Mouse (Mus musculus): Measurements from ENCODE around the gene Cbx8.

Cbx8 gene

DNA sequence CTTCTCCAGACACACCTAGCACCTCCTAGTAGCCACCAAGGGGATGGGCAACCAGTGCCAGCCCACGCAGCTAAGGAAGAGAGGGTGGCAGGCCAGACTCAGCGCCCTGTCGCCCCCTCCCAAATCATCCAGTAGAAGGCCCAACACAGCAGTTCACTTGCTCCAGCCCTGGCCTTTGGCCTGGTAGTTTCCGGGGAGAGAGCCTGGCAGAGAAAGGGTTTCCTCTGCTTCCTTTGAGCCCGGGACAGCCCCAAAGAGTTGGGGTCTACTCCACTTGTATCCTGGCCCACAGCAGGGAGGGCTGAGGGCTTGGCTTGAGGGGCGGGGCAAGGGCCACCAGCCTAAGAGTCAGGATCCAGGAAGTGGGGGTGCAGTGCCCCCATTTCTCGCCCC lies 38.7 kb upstream of the Cbx8 start:
- no peak for DNase-seq (ENCODE audit: low spot score in 2 of 2)

DNA sequence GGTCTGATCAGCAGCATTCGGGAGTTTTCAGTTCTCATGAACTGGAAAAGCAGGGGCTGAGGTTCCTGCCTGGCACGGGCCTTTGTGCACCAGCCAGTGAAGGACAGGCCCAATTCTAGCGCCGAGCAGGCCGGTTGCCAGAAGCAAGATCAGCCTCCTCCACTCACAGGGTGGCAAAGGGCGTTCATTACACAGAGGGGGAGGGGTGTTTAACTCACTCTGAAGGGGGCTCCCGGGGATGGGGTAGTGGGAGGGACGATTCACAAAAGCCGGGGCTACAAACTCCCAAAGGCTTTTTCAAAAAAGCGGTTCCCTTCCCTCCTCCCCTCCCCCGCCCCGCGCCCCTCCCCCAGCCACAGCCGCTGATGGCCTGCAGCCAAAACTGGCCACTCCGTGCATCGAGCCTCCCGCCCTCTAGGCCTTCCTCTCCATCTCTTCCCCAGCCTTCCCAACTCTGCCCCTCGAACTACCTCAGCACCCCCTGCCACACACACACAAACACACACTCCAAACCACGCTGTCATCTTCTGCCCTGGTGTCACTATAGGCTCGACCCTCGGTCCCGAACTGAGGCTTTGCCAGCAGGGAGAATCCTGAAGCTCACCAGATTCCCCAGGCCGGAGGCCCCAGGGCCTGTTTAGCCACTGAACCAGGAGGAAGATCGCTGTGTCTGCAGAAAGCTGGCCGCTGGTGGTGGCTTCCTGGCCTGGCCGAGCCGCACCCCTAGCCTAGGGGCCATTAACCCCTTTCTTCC lies 38.1 kb upstream of the Cbx8 start:
- DNase-seq (ENCODE audit: low spot score in 2 of 2), result no peak

DNA sequence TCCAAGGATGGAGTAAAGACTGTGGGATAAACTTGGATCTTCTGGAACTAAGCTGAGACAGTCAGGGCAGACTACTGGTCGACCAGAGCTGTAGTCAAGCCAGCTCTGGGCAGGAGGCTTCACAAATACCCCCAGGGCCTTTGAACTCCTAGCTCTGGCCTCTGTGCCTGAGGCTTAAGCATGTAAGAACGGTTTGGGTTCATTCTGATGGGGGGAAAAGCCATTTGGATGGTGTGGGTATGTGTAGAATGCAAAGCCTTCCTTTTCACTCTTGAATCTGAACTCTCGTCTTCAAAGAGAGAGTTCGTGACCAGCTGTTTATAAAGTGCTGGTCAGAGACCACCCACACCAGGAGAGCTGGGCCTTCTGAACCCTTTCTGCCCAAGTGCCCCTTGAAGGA lies 37.0 kb upstream of the Cbx8 start:
- DNase-seq (ENCODE audit: low spot score in 2 of 2), result no peak

DNA sequence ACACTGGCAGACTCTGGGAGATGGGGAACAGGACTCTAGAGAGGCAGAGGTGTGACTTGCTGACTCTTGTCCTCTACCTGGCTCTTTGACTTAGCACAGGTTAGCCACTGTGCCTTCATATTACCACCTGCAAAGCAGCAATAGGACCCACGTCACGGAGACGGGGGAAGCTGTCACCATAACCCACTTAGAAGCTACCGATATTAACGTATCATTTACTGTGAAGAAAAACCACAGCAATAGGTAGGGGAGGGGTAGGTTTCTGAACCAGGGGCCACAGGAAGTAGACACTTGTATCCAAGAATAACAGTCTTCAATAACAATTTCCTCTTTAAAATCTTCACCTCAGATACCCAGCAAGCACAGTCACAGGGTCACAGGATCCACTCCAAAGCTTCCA lies 35.0 kb upstream of the Cbx8 start:
- DNase-seq (ENCODE audit: low spot score in 2 of 2), result peak in 1 of 2 experiments; percentile 10

DNA sequence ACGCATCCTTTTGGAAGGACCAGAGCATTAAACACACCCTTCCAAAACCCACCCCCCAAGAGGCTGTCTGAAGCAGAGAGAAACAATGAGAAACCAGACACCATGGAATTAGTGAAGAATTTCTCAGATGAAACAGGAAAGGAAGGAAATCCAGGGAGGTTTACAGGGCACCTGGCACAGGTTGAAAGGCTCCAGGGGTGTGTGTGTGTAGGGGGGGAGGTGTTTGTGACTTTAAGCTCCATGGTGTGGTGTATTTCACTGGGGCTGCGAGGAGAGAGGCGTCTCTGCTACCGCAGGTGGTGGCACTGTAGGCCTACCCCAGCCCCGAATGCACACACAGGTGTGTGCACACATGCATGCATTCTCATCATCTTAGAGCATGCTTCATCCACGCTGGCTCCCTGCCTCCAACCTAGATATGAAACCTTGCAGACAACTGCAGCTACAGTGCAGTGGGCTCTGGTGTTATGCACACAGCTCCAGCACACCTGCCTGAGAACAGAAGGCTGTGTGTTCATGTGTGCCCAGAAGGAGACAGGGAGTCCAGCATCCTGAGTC lies 33.2 kb upstream of the Cbx8 start:
- no peak for DNase-seq (ENCODE audit: low spot score in 2 of 2)

DNA sequence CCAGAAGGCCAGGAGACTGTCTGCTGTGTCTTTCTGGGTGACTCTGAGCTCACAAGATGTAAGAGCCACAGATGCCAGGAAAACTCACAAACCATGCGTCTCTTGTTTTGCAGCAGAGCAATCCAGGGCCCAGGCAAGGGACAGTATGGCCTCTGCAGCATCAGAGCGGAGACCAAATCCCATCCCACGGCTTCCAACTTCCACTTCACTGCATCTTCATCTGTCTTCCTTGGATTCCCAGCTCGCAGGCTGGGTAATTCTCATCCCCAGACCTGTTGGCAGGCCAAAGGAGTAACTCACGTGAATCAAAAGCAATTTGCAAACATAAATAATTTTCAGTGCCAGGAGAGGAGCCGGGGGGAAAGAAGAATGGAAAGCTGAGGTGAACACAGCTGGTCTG lies 32.2 kb upstream of the Cbx8 start:
- no peak for DNase-seq (ENCODE audit: low spot score in 2 of 2)

DNA sequence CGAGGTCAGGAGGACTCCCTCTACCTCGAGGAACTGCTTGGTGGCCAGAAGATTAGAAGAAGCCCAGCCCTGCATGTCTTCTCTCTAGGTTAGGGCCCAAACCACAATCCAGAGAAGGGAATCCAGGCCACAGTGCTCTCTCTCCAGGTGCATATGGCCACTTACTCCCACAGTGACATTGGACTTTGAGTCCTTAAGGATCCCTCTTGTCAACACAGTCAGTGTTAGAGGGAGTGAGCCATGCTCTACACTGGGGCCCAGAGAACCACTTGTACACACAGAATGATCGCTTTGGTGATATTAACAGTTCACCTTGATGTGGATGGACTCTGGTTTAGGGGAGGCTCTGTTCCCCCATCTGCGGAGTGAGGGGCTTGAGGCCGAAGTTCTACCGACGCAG lies 31.5 kb upstream of the Cbx8 start:
- DNase-seq (ENCODE audit: low spot score in 2 of 2), result no peak

DNA sequence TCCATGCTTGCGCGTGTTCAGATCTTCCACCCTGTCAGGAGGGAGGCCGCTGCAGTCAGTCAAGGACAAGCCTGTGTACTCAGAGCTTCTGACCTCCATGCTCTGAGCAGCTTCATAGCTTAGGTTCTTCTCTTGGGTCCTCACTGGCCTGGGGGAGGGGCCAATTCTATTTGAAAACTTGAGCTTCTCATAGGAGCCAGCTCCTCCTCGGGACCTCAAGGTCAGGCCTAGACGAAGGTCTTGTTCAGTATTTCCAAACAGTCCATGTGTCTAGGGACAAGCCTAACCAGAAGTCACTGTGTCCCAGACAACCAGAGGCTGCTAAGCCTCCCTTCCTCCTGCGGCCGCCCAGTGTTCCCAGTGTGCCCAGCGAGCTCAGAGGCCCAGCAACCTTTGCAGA lies 26.1 kb upstream of the Cbx8 start:
- DNase-seq (ENCODE audit: low spot score in 2 of 2), result no peak

DNA sequence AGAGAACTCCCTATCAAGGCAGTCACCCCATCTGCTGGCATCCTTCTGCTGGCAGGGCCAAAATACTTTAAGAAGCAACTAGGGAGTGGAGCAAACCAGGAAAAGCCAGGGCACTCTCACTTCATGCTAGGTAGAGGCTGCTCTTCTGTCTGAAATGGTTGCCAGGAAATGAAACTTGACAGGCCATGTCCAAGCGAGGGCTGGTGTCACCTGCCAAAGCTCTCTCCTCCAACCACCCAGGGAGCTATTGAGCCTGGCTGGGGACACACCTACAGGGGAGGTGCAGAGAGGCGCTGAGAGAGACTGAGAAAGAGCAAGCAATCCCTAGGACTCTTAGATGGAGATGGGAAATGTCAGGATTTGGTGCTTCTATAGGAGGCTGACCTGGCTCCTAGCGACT lies 18.5 kb upstream of the Cbx8 start:
- DNase-seq (ENCODE audit: low spot score in 2 of 2), result no peak

DNA sequence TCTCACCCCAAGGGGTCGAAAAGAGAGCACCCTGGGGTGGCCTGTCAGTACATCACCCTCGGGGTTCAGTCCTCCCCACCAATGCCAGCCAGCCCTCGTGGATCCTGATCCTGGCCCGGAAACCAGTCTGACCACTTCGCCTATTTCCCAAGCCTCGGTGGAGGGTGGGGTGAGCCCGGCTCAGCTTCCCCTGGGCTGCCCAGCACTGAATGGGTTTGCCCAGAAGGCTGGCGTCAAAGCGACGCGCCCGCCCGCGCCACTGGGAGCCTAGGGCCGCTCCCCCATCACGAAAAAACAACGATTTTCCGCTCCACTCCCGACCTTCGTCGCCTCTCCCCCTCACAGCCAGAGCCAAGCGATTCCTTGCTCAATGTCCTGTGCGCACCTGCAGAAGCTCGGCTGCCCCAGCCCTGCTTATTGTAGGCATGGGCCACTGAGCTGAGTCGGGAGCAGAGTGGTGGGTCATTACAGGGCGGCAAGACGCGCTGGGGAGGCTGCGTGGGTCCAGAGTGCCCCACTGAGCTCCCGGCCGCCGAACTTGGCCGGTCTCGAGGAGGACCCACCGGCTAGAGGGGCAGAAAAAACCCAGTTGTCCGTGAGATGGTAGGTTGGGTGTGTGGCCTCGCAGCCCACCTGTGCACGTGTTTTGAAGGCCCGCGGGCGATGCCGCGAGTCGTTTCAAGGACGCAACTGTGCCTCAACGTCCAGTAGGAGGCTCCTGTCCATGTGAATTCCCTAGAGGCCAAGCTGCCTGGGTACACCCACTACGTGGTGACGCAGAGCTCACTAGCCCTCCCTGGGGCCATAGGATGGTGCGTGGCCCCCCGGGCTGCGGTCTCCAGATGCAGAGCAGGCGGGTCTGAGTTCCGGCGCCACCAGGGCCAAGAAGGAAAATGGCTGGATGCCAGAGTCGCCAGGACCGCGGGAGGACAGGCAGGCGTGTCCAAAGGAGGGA lies 17.5 kb upstream of the Cbx8 start:
- no peak for DNase-seq (ENCODE audit: low spot score in 2 of 2)

DNA sequence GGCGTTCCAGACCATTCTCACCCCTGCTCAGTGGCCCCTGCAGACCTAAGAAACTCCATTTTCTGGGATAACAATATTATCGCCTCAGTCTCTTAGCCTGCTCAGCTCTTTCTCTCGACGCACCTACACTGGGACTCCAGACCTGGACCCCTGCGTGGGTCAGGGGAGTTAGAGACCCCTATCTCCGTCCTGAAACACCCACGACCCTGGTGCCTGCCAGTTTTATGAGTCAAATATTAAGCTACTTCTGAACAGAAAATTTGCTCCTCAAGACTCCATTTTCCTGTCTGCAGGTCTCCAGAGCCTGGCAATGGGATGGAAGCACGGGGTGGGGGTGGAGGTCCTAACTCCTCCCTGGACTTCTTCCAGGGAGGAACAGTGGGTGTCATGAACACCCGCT lies 16.5 kb upstream of the Cbx8 start:
- no peak for DNase-seq (ENCODE audit: low spot score in 2 of 2)

DNA sequence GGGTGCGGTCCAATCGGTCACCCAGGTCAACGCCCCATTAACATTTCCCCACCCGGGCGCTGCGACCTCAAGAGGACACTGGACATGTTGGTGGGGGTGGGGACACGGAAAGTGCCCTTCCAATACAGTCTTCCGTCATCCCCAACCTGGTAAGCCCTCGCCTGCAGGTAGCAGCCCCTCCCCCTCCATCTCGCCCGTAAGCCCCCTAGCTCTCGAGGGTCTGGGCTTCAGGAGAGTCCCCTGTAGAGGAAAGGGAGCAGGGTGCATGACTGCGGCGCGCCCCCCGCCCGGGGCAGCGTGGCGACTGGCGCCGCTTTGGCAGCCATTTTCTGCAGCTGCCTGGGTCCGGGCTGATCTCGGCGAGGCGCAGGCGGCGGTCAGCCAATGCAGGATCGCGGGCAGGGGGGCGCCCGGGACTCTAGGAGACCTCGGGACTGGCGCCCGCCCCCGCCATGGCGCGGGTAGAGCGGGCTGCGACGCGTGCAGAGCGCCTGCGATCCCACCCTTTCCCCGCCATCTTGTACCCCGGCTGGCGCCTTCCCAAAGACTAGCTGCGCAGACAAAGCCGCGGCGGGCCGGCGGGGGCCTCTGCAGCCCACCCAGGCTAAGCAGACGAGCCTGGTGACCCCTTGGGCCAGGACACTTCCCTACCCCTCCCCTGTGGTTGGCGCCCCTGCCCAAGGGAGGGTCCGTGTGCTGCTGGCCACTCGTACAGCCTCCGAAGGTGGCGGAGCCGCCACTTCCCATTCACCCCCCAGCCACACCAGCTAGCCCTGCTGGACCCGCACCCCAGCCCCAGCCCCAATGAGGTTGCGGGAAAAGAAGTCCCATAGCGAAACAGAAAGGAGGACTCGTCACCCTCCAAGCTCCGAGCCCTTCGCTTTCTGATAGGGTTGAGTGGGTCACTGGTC lies 15.8 kb upstream of the Cbx8 start:
- no peak for DNase-seq (ENCODE audit: low spot score in 2 of 2)

DNA sequence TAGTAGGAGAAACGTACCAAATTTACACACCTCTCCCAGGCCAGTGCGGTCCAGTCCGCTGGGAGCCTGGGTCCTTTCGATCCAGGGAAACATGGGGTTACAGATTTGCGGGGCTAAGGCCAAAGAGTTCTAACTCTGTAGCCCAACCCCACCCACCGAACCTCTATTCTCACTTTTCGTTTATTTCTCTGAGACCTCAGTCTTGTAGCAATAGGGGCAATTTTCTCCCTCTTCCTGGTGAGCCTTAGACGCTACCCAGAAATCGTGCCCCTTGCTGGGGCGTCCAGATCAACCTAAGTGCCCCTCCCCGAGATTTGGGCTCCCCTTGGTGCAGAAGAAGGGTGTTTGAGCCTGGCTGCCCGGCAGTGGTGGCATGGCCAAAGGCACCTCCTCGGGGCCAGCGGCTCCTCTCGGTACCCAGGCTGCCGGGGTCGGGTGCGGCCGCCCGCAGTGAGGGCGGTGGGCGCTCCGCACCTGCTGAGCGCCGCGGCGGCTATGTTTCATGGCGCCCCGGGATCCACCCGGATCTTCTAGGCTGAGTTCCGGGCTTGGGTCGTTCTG lies 14.9 kb upstream of the Cbx8 start:
- DNase-seq (ENCODE audit: low spot score in 2 of 2), result no peak

DNA sequence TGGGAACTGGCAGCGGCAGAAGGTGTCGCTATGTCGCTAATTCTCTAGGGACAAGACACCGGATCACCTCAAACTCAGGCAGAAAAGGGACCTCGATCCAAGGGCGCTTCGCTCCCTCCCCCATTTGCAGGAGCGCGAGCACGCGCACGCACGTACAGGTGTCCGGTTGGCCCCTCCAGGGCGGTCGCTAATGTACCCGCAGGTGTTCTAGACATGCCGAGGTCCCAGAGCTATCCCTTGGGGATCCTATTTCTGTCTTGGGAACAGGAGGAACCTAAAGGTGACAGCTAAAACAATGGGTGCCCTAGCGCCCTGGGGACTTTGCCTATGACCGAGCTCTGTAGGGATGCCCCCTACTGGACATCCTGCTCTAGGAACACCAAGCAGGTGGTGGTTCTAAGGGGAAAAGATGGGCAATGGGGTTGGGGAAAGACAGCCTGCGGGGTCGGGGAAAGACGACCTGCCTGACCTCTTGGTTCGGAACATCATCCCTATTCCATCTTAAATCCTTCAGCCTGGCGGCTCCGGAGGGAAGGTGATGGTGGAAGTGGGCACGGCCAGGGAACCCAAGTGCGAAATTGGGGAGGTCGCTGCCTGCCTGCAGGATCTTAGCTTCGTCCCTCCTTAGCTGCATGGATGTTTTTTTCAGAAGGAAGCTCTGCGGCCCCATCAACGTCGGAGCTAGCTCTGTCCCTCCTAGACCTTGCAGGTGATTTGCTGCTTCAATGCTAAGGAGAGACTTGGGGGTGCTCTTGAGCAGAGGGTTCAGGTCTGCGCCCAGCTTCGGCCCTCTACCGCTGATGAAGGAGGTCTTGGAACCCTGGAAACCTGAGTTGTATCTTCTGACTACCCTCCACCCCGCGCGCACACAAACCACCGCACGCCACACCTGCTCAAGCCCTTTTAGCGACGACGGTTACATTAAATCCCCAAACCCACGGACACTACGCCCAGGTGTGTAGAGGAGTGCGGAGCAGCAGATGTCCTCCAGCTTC lies 13.9 kb upstream of the Cbx8 start:
- no peak for DNase-seq (ENCODE audit: low spot score in 2 of 2)

DNA sequence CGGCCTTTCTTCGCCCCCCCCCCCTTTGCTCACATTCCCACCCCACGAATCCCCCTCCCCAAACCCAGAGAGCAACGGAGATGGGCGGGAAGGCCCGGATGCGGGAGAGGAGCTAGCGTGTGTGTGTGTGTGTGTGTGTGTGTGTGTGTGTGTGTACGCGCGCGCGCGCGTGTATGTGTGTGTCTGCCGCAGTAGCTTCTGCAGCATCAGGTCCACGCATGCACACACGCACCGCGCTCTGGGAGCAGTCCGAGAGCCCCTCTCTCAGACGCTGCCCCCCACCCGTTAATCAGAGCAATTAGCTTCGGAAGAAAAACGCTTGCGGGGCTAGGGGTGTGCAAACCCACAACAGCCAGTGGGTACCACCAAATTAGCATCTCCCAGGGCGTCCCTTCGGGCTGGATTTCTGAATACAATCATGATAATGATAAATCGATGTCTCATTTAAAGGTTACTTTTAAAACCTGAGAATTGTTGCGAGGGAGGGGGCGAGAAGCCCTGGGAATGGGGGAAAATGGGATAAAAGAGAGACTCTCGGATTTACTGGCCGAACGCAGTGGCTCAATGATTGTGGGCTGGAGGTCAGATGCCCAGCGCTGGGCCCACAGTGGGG lies 13.1 kb upstream of the Cbx8 start:
- no peak for DNase-seq (ENCODE audit: low spot score in 2 of 2)

DNA sequence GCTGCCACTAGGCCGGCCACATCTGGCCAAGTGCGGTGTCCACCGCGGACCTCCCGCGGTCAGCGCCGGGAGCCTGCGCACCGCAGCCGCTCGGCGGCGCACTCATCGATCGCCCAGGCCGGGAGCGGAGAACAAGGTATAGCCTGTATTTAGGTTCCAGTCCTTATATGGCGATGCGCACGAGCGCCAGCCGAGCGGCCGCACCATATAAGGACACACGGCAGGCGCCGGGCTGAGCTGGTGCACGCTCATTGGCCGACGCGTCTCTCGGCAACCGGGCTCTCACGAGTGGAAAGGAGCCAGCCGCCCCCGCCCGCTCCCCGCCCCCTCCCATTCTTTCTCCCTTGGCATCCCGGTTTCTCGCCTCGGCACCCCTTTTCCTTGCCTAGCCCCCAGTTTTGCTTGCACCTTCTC lies 12.5 kb upstream of the Cbx8 start:
- peak; percentile 86 to 87 for DNase-seq (ENCODE audit: low spot score in 2 of 2)

DNA sequence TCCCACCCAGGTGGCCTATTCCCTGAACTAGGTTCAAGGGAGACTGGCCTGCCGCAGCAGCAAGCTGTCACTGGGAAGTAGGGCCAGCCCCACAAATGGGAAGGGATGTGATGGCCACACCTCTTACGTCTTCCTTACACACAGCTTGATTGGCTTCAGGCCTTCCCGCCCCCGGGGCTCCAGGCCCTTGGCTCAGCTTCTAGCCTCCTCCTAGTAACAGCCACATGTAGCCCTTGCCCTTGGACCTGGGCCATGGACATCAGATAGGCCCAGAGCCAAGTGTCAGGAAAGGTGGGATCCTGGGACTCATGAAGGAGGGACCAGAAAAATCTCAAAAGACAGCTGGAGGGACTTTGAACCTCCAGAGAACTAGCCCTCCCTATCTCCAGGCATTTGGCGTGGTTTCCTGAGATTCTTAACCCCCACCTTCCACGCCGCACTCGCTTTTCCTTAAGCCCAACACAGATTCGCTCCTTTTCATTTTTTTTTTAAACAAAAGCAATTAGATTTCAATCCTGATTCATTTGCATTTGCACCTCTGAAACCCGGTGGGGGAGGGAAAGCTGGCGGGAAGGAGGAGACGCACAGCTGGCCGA lies 12.0 kb upstream of the Cbx8 start:
- no peak for DNase-seq (ENCODE audit: low spot score in 2 of 2)

DNA sequence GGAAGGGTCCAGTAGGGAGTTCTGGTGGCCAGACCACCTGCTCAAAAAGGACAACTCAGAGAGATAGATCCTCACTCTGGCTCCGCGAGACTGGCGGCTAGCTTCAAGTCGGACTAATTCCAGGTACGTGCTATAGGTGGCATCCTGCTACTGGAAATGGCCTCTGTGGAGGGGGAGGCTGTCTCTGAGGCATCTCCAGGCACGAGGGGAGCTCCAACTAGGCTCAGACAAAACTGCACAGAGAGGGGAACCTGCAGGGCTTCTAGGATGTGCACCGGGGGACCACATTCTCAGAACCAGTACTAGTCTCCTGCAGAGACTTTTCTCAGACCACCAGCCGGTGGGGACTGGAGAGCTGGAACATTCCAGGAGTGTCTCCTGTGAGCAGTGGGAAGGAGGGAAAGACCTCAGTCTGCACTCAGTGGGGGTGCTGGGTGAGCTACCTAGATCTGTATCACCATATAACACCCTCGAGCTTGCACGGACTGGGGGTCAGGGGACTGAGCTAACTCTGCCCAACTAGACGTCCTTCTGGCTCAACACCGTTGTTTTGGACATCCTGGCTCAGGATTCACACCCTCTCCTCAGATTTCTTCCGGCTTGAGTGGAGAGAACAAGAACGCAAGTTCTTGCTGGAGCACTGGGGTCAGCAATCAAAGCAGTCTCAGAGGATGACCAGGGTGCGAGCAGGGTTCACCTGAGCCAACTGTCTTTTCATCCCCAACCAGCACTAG lies 11.3 kb upstream of the Cbx8 start:
- peak; percentile 45 to 50 for DNase-seq (ENCODE audit: low spot score in 2 of 2)

DNA sequence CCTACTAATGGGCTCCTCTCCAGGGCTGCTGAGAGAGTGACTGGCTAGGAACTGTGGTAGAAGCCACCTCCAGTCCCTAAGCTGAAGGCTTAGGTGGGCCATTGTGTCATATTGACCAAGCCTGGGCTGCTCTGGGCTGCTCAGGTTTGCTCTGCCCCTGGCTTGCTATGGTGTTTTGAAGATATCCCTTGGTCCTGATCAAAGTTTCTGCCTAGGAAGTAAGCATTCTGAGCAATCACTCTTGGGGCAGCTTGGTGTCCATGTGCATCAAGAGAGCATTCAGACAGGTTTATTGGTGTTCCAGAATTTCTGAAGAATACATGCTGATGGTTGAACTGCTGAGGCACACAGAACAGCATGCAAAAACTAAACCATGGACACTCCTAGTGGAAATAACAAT lies 10.7 kb upstream of the Cbx8 start:
- DNase-seq (ENCODE audit: low spot score in 2 of 2), result no peak

All from spleen, postnatal 36 days (tissue).